ENCODE assay signal across 27 mouse cellular contexts in genomic region chr11:102314321-102314720, GRCm38 (mm10). TPM values are rescaled to one million over a fixed set of nuclear protein-coding genes. Genes with fewer than 3 reads are reported as not detected.
"Had no signal": no experiment of that assay in that cellular context is flagged by ENCODE, and none has a peak within 500 bp of the region (broad histone marks: within the 10 kb centered on the region; RNA-seq: fewer than 3 reads in every experiment).

No protein-coding gene starts in this region.

- H3K4me3 ChIP-seq: heart, adult 2 months; heart, embryonic 13.5 days; heart, embryonic 15.5 days; hindbrain, embryonic 15.5 days; intestine, embryonic 15.5 days; layer of hippocampus, adult 2 months; left cerebral cortex, adult 2 months; limb, embryonic 13.5 days; limb, embryonic 15.5 days had no signal

- H3K4me2 ChIP-seq: heart, embryonic 11.5 days; heart, embryonic 13.5 days; heart, embryonic 15.5 days; hindbrain, embryonic 13.5 days; hindbrain, embryonic 15.5 days; intestine, embryonic 15.5 days; limb, embryonic 13.5 days; limb, embryonic 15.5 days had no signal

- DNase-seq: gastrocnemius, postnatal 14 days; gastrocnemius, postnatal 36 days; heart, adult 11 months; heart, adult 2 months; heart, postnatal 14 days; heart, postnatal 36 days; kidney, adult 18-20 months; kidney, adult 8-10 months; kidney, postnatal 10 days; kidney, postnatal 25 days; kidney, postnatal 4 days; left cerebral cortex, postnatal 4 days had no signal

- H3K27ac ChIP-seq: heart, adult 2 months; heart, embryonic 13.5 days; heart, embryonic 15.5 days; hindbrain, embryonic 13.5 days; hindbrain, embryonic 15.5 days; intestine, embryonic 15.5 days; layer of hippocampus, adult 2 months; left cerebral cortex, adult 2 months; limb, embryonic 13.5 days; limb, embryonic 15.5 days; liver, embryonic 14.5 days had no signal

- ATAC-seq: inflammation-experienced regulatory T-cells, adult 6 months; intestine, embryonic 15.5 days; intestine, postnatal 0 days had no signal

- H3K9me3 ChIP-seq: heart, embryonic 13.5 days; heart, embryonic 15.5 days; hindbrain, embryonic 13.5 days; hindbrain, embryonic 15.5 days; intestine, embryonic 15.5 days; limb, embryonic 13.5 days; limb, embryonic 15.5 days had no signal

- H3K27me3 ChIP-seq: heart, embryonic 13.5 days; heart, embryonic 15.5 days; hindbrain, embryonic 13.5 days; hindbrain, embryonic 15.5 days; intestine, embryonic 15.5 days; limb, embryonic 13.5 days; limb, embryonic 15.5 days had no signal

- H3K9ac ChIP-seq: heart, embryonic 15.5 days; hindbrain, embryonic 15.5 days; intestine, embryonic 15.5 days; limb, embryonic 13.5 days; limb, embryonic 15.5 days; liver, embryonic 14.5 days had no signal

RNA-seq across cellular contexts. Expression of gene Asb16, which starts 45.8 kb away (rescaled TPM):
- total RNA-seq: hematopoietic stem cell, adult 5-6 weeks had no signal
- polyA plus RNA-seq: hindbrain, embryonic 13.5 days; inflammation-experienced regulatory T-cells, adult 6 months; intestine, embryonic 15.5 days; kidney, embryonic 16.5 days had no signal
